Mouse (Mus musculus): ENCODE measurements around the gene Ctla2b.
A peak's percentile ranks its signal among the peaks of the same experiment; 100 is the strongest.
"Not testable (repeated sequence)": the region's sequence is repeated elsewhere in the genome, so short reads cannot be mapped to it uniquely, and the experiment has no call there.

The Ctla2b gene

DNA sequence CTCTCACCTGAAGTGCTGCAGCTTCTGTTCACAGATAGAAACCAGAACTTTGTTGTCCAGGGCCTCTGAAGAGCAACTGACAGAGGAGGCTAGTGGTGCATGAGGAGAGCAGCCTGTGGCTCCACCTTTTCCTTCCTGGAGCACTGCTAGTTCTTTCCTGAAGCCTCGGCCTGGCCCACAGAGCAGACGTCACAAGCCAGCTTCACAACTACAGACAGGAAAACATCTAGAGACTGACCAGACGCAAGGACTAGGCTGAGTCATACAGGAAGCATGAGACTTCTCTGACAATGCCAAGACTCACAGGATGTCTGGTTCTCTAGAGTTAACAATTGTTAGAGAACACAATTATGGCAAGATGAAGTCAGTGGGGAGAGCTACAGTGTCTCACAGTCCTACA is at the start of gene Ctla2b:
Gene Ctla2b (minus strand): TSS at position 120 of the 400 bp plus-strand sequence.
- DNase-seq (ENCODE audit: low read depth), result peak; percentile 53

DNA sequence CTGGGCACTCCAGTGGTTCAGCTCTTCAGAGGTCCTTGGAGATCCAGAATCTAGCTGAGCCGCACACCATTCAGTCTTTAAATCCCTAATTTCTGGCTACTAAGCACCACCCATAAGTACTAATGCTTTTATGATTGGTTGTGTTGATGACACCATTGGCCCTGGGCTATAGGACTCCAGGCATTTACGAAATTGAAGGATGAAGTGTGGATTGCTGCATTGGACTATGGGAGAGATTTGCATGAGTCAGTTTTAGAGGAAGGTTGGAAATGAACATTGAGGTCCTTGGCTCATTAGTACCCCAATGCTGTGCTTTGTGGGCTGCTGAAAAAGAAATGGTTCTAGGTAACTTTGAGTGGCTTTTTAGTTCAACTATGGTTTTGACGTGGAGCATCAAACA is 44.6 kb upstream of the Ctla2b start, which contains the start of gene Tpbpa:
Gene Tpbpa (minus strand): TSS at position 101 of the 400 bp plus-strand sequence.
- DNase-seq (ENCODE audit: low read depth), result not testable (repeated sequence)

DNA sequence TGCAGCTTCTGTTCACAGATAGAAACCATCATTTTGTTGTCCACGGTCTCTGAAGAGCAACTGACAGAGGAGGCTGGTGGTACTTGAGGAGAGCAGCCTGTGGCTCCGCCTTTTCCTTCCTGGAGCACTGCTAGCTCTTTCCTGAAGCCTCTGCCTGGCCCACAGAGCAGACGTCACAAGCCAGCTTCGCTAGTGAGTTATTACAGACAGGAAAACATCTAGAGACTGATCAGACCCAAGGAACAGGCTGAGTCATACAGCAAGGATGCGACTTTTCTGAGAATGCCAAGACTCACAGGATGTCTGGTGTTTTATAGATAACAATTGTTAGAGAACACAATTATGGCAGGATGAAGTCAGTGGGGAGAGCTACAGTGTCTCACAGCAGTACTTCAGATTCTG is 39.3 kb upstream of the Ctla2b start, which contains the start of the genes Gm49391 and Ctla2a:
Gene Gm49391 (minus strand): TSS at position 72 of the 402 bp plus-strand sequence.
Gene Ctla2a (minus strand): TSS at position 126 of the 402 bp plus-strand sequence.
- peak; percentile 70 for DNase-seq (ENCODE audit: low read depth)

DNA sequence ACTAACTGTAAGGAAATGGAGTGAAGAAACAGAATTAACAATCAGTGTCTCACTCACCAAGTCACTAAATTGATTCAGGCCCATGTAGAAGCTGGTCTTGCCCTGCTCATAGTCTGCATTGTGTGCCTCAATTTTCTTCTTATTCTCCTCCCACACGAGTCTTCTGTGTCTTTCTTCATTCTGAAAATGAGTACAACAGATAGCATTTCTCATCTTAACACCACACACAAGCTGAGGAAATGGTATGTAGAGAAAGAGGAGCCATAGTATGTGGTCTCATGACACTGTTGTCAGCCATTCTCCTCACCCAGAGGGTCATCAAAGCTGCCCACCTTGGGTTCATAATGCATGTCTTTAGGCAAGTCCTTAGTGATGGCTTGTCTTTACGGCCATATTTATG is 38.2 kb upstream of the Ctla2b start, which contains the start of gene Gm49393:
Gene Gm49393 (minus strand): TSS at position 101 of the 400 bp plus-strand sequence.
- DNase-seq (ENCODE audit: low read depth), result not testable (repeated sequence)

DNA sequence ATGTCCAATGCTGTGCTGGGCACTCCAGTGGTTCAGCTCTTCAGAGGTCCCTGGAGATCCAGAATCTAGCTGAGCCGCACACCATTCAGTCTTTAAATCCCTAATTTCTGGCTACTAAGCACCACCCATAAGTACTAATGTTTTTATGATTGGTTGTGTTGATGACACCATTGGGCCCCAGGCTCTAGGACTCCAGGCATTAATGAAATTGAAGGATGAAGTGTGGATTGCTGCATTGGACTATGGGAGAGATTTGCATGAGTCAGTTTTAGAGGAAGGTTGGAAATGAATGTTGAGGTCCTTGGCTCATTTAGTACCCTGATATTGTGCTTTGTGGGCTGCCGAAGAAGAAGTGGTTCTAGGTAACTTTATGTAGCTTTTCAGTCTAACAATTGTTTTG is 7.5 kb upstream of the Ctla2b start, which contains the start of gene Tpbpb:
Gene Tpbpb (minus strand): TSS at position 101 of the 400 bp plus-strand sequence.
- not testable (repeated sequence) for DNase-seq (ENCODE audit: low read depth)

DNA sequence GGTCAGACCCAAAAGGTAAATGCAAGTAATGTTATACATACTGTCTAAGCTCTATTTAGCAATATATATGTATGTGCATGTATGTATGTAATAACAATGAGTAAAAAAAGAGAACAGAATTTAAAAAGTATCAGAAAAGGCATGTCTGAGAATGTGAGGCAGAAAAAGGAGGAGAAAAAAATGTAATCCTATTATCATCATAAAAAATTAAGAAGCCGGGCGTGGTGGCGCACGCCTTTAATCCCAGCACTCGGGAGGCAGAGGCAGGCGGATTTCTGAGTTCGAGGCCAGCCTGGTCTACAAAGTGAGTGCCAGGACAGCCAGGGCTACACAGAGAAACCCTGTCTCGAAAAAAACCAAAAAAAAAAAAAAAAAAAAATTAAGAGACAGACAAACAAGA is 453 bp downstream of the Ctla2b start, which contains the start of gene Gm49392:
Gene Gm49392 (minus strand): TSS at position 101 of the 400 bp plus-strand sequence.
- DNase-seq (ENCODE audit: low read depth), result not testable (repeated sequence)

DNA sequence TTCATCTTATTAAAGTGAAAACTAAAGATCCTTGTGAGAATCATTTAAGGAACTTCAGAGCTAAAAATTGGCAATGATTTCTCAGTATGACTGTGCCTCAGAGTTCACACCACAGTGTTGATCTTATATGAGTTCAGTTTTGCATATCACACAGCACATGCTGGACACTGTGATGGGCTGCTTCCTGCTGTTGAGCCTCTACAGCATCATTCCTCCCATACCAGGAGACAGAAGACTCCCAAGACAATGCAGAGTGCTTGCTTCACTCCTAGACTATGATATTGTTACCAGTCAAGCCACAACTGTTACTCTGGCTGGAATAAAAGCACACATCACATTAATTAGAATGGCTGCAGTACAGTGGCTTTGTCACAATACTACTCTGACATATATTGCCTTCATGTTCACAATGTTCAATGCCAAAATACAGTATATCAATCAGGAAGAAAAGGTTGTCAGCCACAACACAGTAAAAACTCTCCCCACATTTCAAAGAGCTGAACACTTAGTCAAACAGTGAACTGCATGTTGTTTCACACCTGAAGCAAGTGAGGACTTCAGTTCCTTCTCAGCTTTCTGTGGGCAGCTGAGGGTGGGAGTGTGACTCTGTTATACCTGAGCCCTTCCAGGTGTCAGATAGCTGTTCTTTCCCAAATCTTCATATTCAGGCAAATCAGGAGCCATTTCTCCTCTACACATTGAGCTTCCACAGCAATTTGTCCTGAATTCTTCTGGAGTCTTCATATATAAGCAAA is 1.7 kb downstream of the Ctla2b start:
- DNase-seq (ENCODE audit: low read depth), result no peak

DNA sequence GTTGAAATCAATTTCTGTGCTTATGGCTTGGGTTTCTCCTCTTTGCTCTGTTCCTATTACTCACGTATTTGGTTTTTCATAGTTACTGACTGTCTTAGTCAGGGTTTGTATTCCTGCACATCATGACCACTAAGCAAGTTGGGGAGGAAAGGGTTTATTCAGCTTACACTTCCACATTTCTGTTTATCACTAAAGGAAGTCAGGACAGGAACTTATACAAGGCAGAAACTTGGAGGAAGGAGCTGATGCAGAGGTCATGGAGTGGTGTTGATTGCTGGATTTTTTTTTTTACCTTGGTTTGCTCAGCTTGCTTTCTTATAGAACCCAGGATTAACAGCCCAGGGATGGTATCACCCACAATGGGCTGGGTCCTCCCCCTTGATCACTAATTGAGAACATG is 4.9 kb downstream of the Ctla2b start:
- DNase-seq (ENCODE audit: low read depth), result no peak

DNA sequence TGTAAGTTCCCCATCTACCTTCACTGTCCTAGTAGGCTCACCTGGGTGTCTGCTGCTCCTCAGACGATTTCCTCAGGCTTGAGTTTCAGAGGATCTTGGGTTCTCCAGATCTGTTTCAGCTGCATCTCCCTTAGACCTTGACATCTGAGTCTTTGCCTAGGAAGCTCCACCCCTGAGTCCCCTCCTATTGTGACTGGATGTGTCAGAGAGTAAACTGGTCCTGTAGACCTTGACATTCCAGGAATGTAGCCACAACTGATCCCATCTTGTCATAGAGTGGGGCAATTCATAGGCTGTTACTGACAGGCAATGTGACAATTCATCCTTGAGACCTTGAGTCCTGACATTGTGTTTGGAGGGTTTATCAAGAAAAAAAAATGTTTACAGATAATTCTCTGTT is 33.0 kb downstream of the Ctla2b start, which contains the start of gene 4930486L24Rik:
Gene 4930486L24Rik (minus strand): TSS at position 195 of the 400 bp plus-strand sequence.
- DNase-seq (ENCODE audit: low read depth), result no peak

DNA sequence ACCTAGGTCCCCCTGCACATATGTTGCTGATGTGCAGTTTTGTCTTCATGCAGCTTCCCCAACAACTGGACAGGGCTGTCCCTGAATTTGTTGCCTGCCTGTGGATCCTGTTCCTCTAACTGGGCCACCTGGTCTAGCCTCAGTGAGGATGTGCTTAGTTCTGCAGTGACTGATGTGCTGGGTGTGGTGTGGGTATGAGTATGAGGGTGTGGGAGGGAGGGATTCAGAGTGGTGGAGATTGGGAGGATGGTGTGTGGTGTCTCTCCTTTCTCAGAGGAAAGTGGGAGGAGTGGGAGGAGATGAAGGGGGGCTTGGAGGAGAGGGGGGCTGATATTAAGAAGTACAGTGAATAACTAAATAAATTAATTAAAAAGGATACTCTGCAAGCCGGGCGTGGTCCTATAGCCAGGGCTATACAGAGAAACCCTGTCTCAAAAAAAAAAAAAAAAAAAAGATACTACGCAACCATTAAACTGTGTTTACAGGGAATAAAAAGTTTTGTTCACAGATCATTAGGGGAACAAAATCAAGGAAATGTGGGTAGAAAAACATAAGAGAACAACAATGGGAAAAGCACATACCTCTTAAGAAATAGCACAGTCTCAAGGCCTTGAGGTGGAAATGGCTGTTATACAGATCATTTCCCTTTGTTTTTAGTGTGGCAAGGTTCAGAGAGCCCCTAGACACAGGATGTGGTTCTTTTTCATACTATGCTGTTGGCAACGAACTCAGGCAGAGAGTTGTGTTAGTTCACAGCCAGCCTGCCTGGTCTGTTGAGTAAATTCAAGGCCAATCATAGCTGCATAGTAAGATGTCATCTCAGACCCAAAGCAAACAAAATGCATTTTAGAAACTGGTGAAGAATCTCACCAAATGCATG is 48.8 kb downstream of the Ctla2b start:
- DNase-seq (ENCODE audit: low read depth), result peak; percentile 85

Data from naive thymus-derived CD4-positive, alpha-beta T cell, adult 2 months (primary cell).